Mouse (Mus musculus) brain, embryonic 18.5 days (tissue): ENCODE data around the gene Zfp445.

Experiments used
- DNase-seq: peaks from one replicate; pipeline ENCODE4 v3.0.0-alpha.2; 2012; ENCODE audit warnings: low read depth, low spot score

Gene Zfp445

DNA sequence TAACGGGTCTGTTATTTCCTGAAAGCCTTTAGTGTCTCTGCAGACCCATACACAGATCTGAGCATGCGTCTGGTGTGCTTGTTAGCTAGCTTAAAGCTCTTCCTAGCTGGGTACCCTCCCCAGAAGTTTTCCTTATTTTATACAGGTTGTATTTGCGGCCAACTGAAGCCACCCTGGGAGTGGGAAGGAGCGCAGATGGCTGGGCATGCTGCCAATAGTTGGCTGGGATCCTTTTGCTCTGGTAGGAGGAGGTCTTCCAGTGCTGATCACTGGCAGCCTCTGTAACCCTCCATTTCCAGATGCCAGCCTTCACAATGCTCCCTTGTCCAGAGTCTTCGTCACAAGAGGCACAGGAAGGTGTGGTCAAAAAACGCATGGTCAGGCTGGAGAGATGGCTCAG, 29.0 kb downstream of the Zfp445 start:
- DNase-seq = peak; percentile 47

DNA sequence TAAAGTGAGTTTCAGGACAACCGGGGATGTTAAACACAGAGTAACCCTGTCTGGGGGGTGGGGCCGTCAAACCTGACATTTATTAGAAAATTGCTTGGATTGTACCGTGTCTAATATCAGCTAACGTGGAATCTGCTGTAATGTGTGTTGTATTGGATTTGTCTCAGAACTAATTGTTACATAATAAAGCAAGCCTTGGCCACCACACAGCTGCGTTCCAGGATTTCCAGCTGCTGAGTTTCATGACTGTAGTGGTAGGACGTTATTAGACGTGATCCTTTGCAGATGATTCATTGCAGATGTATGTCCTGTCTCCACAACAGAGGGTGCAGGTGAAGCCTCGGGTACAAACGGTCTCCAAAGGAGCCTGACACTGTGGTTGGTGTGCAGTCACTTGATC, 29.7 kb downstream of the Zfp445 start:
- no peak for DNase-seq

DNA sequence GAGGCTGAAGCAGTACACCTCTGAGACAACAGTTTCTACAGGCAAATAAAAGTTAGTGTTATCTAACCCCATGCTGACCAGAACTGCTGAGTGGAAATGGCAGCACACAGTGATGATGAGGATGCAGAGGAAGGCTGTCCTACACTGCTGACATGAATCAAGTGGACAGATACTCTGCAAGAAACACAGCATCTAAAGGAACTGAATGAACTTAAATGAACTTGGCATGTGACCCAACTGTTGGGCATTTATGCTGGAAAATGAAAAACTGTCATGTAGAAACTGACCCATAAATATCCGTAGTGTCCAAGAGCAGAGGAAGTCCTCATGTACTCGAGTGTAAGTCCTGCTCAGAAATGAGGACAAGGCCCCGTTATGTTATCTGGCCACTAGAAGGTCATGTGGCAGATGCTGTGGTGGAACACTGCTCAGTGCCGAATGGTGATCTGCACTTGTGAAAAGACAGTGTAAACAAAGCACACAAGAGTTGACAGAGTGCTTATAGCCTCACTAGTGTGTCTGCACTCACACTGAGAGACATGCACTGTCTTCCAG, 35.9 kb downstream of the Zfp445 start:
- no peak for DNase-seq

DNA sequence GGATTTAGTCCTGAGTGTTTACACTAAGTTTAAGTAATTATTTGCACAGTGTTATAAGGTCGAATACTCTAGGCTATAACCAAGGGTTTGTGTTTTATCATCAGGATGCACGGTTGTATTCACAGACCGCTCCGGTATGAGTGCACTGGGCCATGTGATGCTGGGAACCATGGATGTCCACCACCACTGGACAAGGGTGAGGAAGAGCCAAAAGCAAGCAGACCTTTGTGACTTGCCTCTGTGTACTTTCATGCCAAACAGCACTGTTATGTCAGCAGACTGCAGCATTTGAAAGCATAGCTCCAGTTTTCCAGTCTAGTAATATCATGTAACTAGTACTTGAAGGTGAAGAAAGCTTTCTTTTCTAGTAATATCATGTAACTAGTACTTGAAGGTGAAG, 39.1 kb downstream of the Zfp445 start:
- no peak for DNase-seq

DNA sequence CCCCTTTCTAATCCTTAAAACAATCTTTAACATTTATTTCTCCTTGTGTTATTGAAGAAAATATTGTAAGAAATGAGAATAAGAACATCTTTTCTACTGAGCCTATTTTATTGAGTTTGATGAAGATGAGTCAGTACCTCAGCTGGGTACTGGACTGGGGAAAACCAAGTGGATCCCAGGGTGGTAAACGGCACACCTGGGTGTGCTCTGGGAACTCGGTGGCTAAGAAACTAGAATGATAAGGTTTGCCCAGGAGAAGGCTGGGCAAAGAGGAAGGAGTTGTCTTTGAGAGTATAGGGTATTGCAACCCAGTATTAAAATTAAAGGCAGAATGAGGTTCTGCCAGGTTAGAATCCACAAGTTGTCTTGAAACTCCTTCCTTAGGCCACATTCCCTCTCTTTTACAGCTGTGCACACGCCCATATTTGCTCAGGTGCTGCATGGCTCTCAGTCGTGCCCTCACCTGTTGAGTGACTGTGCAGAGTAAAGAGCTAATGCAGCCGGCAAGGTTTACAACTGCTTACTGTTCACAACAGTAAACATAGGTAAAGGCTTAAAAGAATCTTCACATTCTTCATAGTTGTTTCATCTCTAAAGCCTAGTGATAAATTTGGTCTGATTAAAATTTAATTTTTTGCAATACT, 42.3 kb downstream of the Zfp445 start:
- DNase-seq = no peak

DNA sequence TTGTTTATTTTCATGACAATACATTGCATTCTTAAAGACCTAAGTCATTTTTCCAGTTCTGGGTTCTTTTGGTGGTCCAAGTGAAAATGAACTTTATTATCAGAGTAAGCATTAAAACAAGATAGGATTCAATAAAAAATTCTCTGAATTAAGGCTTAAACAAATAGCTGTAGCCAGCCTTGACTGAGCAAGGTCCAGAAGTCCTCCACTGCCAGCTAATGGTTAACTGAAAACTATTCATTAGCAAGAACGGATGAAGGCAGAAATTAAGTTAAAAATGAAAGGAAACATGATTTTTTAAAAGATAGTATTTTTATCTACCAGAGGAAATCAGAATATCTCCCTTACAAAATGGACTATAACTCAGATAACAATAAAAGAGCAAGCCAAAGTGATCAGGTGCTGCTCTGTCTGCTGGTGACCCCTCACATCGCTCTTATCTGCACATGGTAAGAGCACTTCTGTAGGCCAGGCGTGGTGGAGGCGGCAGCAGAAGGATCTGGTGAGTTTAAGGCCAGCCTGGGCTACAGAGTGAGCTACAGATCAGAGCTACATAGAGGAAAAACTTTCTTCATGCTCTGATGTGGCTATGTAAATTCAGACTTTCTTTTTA, 50.5 kb downstream of the Zfp445 start:
- no peak for DNase-seq

DNA sequence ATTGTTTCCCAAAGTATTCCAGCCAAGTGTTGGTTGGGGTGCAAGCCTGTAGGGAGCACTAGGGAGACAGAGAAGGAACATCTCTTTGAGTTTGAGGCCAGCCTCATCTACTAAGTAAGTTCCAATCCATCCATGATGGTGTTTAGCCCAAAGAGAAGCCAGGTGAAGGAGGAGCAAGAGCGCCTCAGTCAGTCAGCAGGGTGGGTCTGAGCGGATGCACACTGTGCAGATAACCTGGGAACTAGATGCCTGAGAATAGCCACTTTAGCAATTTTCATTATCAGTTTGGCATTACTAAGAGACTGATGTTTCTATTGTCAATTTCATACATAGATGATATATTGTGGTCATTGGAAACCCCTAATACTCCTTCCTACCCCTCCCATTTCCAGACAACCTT, 51.0 kb downstream of the Zfp445 start:
- no peak for DNase-seq

DNA sequence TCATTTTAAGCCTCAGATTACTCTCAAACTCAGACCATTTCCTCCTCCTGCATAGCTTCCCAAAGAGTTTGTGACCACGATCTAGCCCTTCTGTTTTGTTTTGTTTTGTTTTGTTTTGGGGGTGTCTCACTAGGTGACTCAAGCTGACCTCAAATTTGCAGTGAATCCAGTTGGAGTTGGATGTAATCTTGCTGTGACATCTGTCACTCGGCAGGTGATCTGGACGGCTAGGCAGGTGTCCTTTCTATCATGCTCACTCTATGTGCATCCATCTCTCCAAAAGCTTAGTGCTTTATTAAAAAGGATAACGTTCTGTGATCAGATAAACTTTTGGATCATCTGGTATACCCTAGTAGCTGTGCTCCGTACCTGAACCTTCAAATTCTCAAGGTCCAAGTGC, 53.4 kb downstream of the Zfp445 start:
- DNase-seq = no peak

DNA sequence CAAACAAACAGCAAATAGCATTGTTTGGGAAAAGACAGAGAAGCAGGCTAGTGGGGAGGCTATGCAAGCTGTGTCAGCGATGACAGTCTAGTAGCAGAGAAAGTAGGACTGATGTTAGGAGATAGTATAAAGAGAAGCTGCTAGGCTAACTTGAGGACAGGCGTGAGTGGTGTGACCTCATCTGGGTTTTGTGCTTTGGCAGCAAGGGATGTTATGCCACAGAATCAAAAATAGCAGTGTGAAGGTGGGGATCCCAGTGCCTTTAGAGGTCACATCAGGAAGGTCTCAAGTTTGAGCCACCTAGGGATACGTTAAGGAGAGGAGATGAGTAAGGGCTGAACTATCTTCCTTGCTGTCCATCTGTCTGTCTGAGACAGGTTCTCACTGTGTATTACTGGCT, 55.6 kb downstream of the Zfp445 start:
- no peak for DNase-seq

DNA sequence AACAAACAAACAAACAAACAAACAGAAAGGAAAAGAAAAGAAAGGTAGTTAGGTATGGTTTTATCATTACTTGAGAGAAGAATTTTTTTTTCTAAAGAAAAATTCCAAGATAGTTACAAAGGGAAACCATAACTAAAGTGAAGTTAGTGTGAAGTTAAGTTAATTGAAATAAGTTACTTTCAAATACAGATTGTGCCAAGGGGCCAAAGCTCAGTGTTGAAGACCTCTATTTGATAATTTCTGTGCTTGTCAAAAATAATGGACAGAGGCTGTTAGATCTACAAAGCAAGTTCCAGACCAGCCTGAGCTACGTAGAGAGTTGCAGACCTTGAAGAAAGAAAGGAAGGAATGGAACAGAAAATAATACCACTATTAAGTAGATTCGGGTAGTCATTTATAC, 58.6 kb downstream of the Zfp445 start:
- no peak for DNase-seq

DNA sequence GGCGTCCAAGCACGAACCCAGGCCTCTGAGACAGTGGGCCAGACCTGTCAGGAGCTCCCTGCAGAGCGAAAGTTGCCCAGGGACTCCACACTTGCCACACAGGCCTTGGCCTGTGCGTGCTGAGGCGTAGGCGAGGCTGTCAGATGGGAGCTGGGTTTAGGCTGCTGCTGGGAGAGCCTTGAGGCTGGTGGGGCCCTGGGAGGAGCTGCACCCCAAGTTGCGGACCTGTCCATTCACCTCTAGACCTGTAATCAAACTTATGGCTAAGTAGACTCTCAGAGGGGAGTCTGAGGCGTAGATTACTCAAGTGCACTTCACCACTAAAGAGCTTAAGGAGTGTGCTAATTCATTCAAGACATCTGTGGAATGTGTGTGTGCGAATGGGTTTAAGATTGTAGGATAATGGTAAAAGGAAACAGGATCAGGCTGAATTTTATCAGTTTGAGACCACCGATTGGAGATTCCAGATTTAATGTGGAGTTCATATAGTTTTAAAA, 59.9 kb downstream of the Zfp445 start:
- DNase-seq = no peak

DNA sequence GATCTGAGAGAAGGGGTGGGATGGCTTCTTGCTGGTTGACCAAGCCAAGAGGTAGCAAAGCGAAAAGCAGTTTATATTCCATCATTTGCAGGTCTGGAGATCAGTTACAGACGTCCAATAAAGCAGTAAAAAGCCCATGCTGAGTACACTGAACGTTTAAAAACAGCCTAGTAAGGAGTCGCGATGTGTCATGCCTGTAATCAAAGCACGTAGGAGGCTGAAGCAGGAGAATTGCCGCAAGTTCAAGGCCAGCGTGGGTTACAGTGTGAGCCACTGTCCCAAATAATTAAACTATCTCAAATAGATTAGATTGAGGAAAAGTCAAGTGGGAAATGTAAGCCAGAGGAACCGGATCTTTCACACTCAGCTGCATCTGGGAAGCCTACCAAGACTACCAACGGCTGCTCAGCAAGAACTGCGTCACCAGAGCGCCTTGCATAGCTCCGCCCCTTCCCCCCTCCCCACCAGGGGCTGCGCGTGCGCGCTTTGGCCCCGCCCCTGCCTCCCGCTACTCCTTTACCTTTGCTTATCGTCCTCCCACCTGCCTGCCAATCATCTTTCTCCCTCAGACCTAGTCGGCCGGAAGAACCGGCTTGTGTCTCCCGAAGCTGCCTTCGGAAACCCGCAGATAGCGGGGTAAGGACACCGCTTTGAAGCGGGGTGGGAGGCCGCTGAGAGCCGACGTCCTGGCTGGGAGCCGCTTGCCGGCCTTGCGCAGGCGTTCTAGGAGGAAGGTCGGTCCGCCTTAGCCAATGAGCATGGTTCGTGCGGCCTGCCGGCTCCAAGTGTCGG, 60.6 kb downstream of the Zfp445 start, which contains the start of gene Tcaim:
TSS of gene Tcaim (plus strand) at position 487 of the 792 bp plus-strand sequence.
- DNase-seq = peak; percentile 86
